Mouse (Mus musculus): ENCODE measurements around the gene Olfr996. TPM values are rescaled to one million over a fixed set of nuclear protein-coding genes. Genes with fewer than 3 reads are reported as not detected.
"Not testable (repeated sequence)": the region's sequence is repeated elsewhere in the genome, so short reads cannot be mapped to it uniquely, and the experiment has no call there.

Olfr996 gene
- polyA plus RNA-seq (2012; rRNA removed) = not detected in 2 replicates

DNA sequence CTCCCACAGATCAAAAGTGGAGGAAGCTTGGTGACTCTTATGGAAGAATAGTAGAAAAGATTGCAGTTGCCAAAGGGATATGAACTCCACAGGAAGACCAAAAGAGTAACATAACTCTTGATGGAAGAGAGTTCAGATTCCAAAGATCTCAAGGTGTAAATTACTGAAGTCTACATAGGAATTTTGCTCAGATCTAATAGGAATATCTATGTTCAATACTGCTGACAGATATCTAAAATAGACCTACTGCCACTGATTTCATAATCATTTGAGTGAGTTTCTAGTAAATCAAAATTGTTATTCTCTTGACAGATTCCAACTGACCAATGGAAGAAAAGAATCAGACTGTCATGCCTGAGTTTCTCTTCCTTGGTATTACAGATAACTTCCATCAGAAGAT is at the start of gene Olfr996:
TSS of gene Olfr996 (plus strand) at position 301 of the 400 bp plus-strand sequence.
- no peak for DNase-seq (ENCODE audit: low read depth)

GRCm38 (mm10) chr2:85532082-85532778 is 46.8 kb upstream of the Olfr996 start:
- DNase-seq (ENCODE audit: low read depth) = no peak

DNA sequence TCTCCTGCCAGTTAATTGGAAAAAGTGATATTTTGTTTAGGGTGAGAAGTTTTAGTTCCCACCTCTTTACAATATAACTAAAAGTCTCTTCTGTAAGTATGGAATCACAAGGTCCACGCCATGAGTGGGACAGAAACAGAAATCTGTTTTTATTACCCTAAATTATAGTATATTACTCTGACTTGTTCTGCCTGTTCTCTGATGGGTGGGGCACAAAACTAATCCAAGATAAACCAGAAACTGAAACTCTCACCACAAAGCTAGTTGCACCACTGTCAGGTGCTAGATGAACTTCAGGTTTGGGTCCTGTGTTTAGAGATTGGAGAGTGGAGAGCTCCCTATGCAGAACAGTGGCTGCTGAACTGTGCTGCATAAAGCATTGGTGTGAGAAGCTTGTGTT is 45.1 kb upstream of the Olfr996 start:
- DNase-seq (ENCODE audit: low read depth) = no peak

- no peak for DNase-seq (ENCODE audit: low read depth)
Measured at GRCm38 (mm10) chr2:85554806-85555205, 24.2 kb upstream of the Olfr996 start.

GRCm38 (mm10) chr2:85560226-85560625 is 18.8 kb upstream of the Olfr996 start:
- DNase-seq (ENCODE audit: low read depth) = no peak

- no peak for DNase-seq (ENCODE audit: low read depth)
Measured at GRCm38 (mm10) chr2:85561187-85561586, 17.8 kb upstream of the Olfr996 start.

DNA sequence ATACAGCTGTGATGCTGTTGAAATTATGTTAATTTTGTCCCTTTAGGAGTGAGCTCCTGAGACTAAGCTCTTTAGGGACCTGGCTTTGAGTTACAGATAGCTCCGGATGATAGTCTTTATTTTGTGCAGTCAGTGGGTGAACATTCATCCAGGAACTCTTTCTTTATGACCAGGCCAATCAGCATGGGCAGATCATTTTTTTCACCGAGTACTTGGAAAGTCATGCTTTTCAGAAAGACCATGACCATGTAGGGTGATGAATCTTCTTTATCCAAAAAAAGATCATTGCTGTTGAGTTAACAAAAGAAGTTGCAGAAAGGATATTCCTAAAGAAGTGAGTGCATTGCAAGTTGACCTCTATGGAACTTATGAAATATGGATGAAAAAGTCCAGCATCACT is 9.6 kb downstream of the Olfr996 start, which contains the start of gene Olfr998:
TSS of gene Olfr998 (plus strand) at position 301 of the 400 bp plus-strand sequence.
- not testable (repeated sequence) for DNase-seq (ENCODE audit: low read depth)

DNA sequence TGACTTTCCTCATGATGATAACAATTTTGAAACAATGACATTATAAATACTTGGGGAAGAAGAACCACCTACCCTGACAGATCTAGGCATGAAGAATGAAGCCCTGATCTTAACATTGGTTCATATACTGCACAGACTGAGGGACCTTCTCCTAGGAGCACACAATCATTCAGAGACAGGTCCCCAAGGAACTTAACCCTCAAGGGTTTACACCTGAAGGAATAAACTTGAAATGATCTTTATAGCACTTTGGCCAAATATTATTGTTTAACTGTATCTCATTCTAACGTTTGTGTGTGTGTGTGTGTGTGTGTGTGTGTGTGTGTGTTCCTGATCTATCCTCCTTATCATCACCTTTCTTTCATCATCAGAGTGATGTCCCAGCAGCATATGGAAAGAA is 32.8 kb downstream of the Olfr996 start, which contains the start of gene Olfr1000:
TSS of gene Olfr1000 (minus strand) at position 101 of the 400 bp plus-strand sequence.
- DNase-seq (ENCODE audit: low read depth) = no peak

Other genes starting within 250 kb of the Olfr996 start
- gene Olfr987, start 239.9 kb upstream of the Olfr996 start, polyA plus RNA-seq (2012; rRNA removed) = not detected in 2 replicates
- not detected in 2 replicates for gene Olfr988, start 216.0 kb upstream of the Olfr996 start, polyA plus RNA-seq (2012; rRNA removed)
- not detected in 2 replicates for gene Olfr992, start 169.7 kb upstream of the Olfr996 start, polyA plus RNA-seq (2012; rRNA removed)
- gene Olfr993, start 164.3 kb upstream of the Olfr996 start, polyA plus RNA-seq (2012; rRNA removed) = not detected in 2 replicates
- gene Olfr994, start 142.8 kb upstream of the Olfr996 start, polyA plus RNA-seq (2012; rRNA removed) = not detected in 2 replicates
- not detected in 2 replicates for gene Olfr995, start 135.6 kb upstream of the Olfr996 start, polyA plus RNA-seq (2012; rRNA removed)
- gene 4833423E24Rik, start 60.2 kb upstream of the Olfr996 start, polyA plus RNA-seq (2012; rRNA removed) = not detected in 2 replicates
- not detected in 2 replicates for gene Olfr998, start 9.7 kb downstream of the Olfr996 start, polyA plus RNA-seq (2012; rRNA removed)
- not detected in 2 replicates for gene Olfr1000, start 32.7 kb downstream of the Olfr996 start, polyA plus RNA-seq (2012; rRNA removed)
- gene Olfr1002, start 71.5 kb downstream of the Olfr996 start, polyA plus RNA-seq (2012; rRNA removed) = not detected in 2 replicates
- not detected in 2 replicates for gene Olfr154, start 85.2 kb downstream of the Olfr996 start, polyA plus RNA-seq (2012; rRNA removed)
- gene Olfr1006, start 99.6 kb downstream of the Olfr996 start, polyA plus RNA-seq (2012; rRNA removed) = not detected in 2 replicates
- not detected in 2 replicates for gene Olfr1008, start 110.2 kb downstream of the Olfr996 start, polyA plus RNA-seq (2012; rRNA removed)
- not detected in 2 replicates for gene Olfr1009, start 136.2 kb downstream of the Olfr996 start, polyA plus RNA-seq (2012; rRNA removed)
- not detected in 2 replicates for gene Olfr1012, start 183.6 kb downstream of the Olfr996 start, polyA plus RNA-seq (2012; rRNA removed)
- gene Olfr1013, start 187.9 kb downstream of the Olfr996 start, polyA plus RNA-seq (2012; rRNA removed) = not detected in 2 replicates
- gene Olfr1014, start 193.5 kb downstream of the Olfr996 start, polyA plus RNA-seq (2012; rRNA removed) = not detected in 2 replicates
- gene Olfr1015, start 202.8 kb downstream of the Olfr996 start, polyA plus RNA-seq (2012; rRNA removed) = not detected in 2 replicates
- not detected in 2 replicates for gene Olfr1016, start 223.3 kb downstream of the Olfr996 start, polyA plus RNA-seq (2012; rRNA removed)
- gene Olfr1018, start 239.3 kb downstream of the Olfr996 start, polyA plus RNA-seq (2012; rRNA removed) = not detected in 2 replicates

Measured in gonadal fat pad, adult 2 months (tissue).